Mouse (Mus musculus) ovary, adult 18-20 months (tissue): Measurements from ENCODE around the gene Dpp9.

Experiments used
- DNase-seq: peaks from one replicate; pipeline ENCODE4 v3.0.0; 2022; ENCODE audit warnings: low spot score, mixed read lengths

Gene Dpp9

DNA sequence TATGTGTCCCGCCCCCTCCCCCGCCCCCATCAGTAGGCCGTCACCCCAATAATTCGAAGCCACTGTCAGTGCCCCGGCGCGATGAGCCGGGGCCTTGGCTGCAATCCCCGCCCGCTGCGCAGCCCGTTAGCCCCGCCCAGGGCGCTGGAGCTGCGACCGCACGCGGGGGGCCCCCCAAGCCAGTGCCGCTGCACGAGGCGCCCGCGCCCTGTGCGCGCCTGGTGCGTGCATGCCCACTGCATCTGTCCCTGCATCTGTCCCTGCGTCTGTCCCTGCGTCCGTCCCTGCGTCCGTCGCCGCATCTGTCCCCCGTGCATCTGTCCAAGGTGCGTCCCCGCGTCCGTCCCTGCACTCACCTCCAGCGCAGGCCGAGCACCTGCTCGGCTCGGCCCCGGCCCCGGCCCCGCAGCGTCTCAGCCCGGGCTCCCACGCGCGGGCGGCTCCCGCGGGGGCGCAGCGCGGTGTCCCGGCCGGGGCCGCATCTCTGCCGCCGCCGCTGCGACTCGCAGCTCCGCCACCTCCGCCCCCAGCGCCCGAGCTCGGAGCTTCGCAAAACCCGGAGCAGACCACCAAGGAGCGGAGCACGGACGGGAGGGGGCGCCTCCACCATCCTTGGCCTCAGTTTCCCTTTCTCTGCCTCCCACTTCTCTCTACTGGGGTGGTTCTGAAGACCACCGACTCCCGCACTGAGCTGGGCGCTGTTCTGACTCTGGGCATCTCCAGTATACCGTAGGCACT lies 78.7 kb downstream of the Dpp9 start, which contains the start of gene Sema6b:
Sema6b (minus strand) TSS at position 486 of the 738 bp plus-strand sequence.
- no peak for DNase-seq

DNA sequence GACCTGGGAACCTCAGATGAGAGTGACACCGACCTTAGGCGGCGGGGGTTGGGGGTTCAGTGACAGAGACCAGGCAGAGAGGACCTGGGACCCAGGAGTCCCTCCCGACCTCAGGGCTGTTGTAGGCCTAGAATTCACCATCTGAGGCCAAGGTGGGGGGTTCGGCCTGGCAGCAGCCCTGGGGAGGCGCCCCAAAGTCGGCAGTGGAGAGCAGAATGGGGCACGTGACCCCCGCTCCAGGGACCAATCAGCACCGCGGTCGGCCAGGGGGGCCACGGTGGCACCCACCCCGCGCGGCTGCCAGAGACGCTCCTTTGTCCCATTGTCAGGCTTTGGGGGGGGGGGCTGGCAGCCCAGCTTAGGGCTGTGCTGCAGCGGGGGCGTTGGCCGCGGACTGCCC lies 79.3 kb downstream of the Dpp9 start:
- DNase-seq = no peak

DNA sequence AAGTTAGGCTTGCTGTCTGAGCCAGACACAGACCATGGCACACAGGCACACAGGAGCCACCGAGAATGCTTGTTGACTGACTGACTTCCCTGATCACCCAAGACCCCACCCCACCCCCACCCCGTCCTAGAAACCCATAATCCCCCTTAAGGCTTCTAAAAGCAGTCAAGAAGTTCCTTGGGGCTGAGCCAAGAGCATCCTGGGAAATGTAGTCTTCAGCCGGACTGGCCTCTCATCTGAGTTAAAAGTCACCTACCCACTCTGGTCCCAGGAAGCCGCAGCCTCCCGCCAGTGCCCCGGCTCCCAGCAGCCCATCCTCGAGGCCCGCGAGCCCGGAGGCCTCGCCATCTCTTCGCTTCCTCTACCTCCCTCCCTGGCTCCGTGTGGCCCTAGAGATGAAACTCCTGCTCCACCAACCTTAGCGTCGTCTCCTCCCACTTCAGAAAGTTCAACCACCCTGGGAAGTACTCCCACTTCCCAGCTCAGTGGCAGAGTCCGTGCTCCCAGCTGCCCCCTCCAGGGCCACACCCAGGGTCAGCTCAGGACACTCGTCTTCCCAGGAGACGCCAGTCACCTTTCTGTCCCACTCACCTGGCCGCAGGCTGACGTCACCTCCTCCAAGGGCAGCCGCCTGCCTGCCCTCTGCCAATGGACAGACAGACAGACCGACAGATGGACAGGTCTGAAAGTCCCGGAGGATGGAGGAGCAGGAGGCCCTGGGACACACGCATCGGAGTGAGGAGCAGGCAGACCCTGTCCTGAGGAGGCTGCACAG lies 80.7 kb downstream of the Dpp9 start:
- DNase-seq = no peak
